Mouse (Mus musculus) liver, embryonic 14.5 days (tissue): ENCODE data around the gene Abi1. TPM values are rescaled to one million over a fixed set of nuclear protein-coding genes. Genes with fewer than 3 reads are reported as not detected.

Source experiments
- ATAC-seq: fragments of 200-750 bp; cut with Nextera tagmentation; 2 replicates; pipeline ENCODE4 v1.8.0; 2017; ENCODE audit warnings: moderate number of reproducible peaks, mild to moderate bottlenecking, moderate library complexity; ENCODE audit not compliant: insufficient read depth
- DNase-seq, 3 experiments: peaks; one replicate each; pipeline ENCODE4 v3.0.0-alpha.2; 2012 to 2013; ENCODE audit warnings: low read depth in 3 of 3, low spot score in 3 of 3
- H3K27ac ChIP-seq: fragments of 300-500 bp; sonication (generic); 2 replicates; pipeline ENCODE4 v1.5.1; 2014; ENCODE audit warnings: moderate library complexity, mild to moderate bottlenecking, control low read depth, inconsistent platforms
- H3K27me3 ChIP-seq: fragments of 300-500 bp; sonication (generic); 2 replicates; pipeline ENCODE4 v1.6.1; 2014; ENCODE audit warnings: mild to moderate bottlenecking, low read length, moderate library complexity; ENCODE audit not compliant: control insufficient read depth, insufficient read depth
- H3K36me3 ChIP-seq: fragments of 300-500 bp; sonication (generic); replicated peaks from 2 replicates; pipeline ENCODE4 v1.6.1; 2014; ENCODE audit warnings: low read depth; ENCODE audit not compliant: control insufficient read depth, insufficient read depth
- H3K4me1 ChIP-seq, 2 experiments: fragments of 200-500 bp in 1 of 2; fragments of 300-500 bp in 1 of 2; sonication (generic) in 1 of 2; replicated peaks; 2 replicates each; pipeline ENCODE4 v1.6.1; 2012 to 2014; ENCODE audit warnings: antibody characterized with exemption in 1 of 2, inconsistent platforms in 1 of 2, low read length in 1 of 2; ENCODE audit not compliant: control insufficient read depth in 2 of 2, insufficient read depth in 2 of 2
- H3K4me2 ChIP-seq: fragments of 300-500 bp; sonication (generic); 2 replicates; pipeline ENCODE4 v1.6.1; 2014; ENCODE audit warnings: low read depth, mild to moderate bottlenecking, control low read depth, moderate library complexity
- H3K4me3 ChIP-seq, 2 experiments: fragments of 200-500 bp in 1 of 2; fragments of 300-500 bp in 1 of 2; sonication (generic) in 1 of 2; 2 replicates each; pipeline ENCODE4 v1.5.1; 2012 to 2014; ENCODE audit warnings: low read depth in 2 of 2, low read length in 2 of 2, mild to moderate bottlenecking in 2 of 2, control low read depth in 1 of 2, inconsistent platforms in 1 of 2, moderate library complexity in 1 of 2; ENCODE audit not compliant: insufficient read depth in 1 of 2
- H3K9ac ChIP-seq: fragments of 300-500 bp; sonication (generic); replicated peaks from 2 replicates; pipeline ENCODE4 v1.6.1; 2014; ENCODE audit warnings: mild to moderate bottlenecking, control low read depth, moderate library complexity
- H3K9me3 ChIP-seq: fragments of 300-500 bp; sonication (generic); 2 replicates; pipeline ENCODE4 v1.6.1; 2016; ENCODE audit warnings: low read length, mixed read lengths; ENCODE audit not compliant: control insufficient read depth
- CTCF ChIP-seq: IDR thresholded peaks from 2 replicates; pipeline ENCODE4 v1.5.1; 2016; ENCODE audit warnings: antibody characterized with exemption, low read depth, control low read depth
- EP300 ChIP-seq: IDR thresholded peaks from 2 replicates; pipeline ENCODE4 v1.6.1; 2016; ENCODE audit warnings: antibody characterized with exemption, low read depth
- WGBS: fragments of 180-500 bp; shearing (Covaris S2); extraction: QIAGEN DNeasy Blood & Tissue Kit; methylation state at CpG from one replicate; pipeline ENCODE4 v1.1.7; 2014; ENCODE audit not compliant: insufficient replicate concordance; 5-methylcytosine and 5-hydroxymethylcytosine counted together
- polyA plus RNA-seq, 2 experiments: library from polyadenylated mRNA; depleted of rRNA in 1 of 2; stranded (reverse) in 1 of 2; unstranded in 1 of 2; fragments of >200 nt; fragmentation: Nextera tagmentation in 1 of 2; extraction: Ambion mirVana in 1 of 2; gene quantifications; 2 replicates each; pipeline versions ENCODE4 v1.2.1 to v1.2.3; 2012 to 2014

Gene Abi1
- polyA plus RNA-seq, 2 experiments: 14.8 to 22.4 TPM

- ATAC-seq (no peak), DNase-seq (no peak)
- whole genome bisulfite sequencing: 80% methylated on average over 3 of the region's 3 CpGs
- H3K4me2 ChIP-seq: no peak overlapping the region
- TF ChIP-seq CTCF (no peak), EP300 (no peak)
- no peaks in the 10 kb centered on the region for H3K9me3 ChIP-seq
- no peaks in the 10 kb centered on the region for H3K36me3 ChIP-seq
- H3K4me1 ChIP-seq: peaks cover 15 to 30% of the 10 kb centered on the region in 2 experiments
- no peak overlapping the region for H3K9ac ChIP-seq
- no peak overlapping the region for H3K27ac ChIP-seq
- H3K4me3 ChIP-seq: no peak overlapping the region
- H3K27me3 ChIP-seq: no peaks in the 10 kb centered on the region
Observed at GRCm38 (mm10) chr2:23023023-23023422, 17.0 kb downstream of the Abi1 start.

- Histone ChIP-seq H3K4me3 (no peak overlapping the region), H3K4me2 (peak overlapping the region; percentile 18), H3K27me3 (no peaks in the 10 kb centered on the region), H3K9me3 (no peaks in the 10 kb centered on the region), H3K9ac (no peak overlapping the region; the same call in 1 of the 2 replicates), H3K27ac (peak overlapping the region; percentile 26; the same call in 1 of the 2 replicates), H3K36me3 (no peaks in the 10 kb centered on the region), H3K4me1 (peaks cover 15 to 28% of the 10 kb centered on the region in 2 experiments)
- DNase-seq (peak; percentile 29 to 46 (median 31)), ATAC-seq (peak; percentile 80)
- TF ChIP-seq CTCF (no peak), EP300 (no peak)
- 20% methylated on average over 4 of the region's 4 CpGs for WGBS
Observed at GRCm38 (mm10) chr2:23021721-23022120, 18.3 kb downstream of the Abi1 start.

DNA sequence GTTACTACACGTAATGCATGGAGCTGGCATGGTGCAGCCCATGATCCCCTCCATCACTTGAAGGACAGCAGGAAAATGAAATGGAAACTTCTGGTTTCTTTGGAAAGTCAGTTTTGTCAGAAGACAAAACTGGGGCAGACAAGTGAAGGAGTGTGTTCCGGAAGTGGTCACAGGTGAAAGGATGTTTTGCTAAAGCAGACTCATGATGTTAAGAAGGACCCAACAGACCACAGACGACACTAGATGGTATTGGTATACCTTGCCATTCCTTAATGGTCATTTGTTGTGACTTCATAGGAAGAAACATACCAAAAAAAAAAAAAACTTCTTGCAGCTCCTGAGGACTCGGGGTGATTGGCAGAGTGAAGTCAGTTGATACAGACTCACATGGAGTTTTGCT lies 18.7 kb downstream of the Abi1 start:
- H3K9me3 ChIP-seq: no peaks in the 10 kb centered on the region
- H3K4me2 ChIP-seq: peak overlapping the region; percentile 18
- WGBS: 69% methylated on average over 4 of the region's 4 CpGs
- peaks cover 15 to 24% of the 10 kb centered on the region in 2 experiments for H3K4me1 ChIP-seq
- H3K27ac ChIP-seq: no peak overlapping the region
- no peak for DNase-seq
- no peak for TF ChIP-seq EP300
- no peak for TF ChIP-seq CTCF
- H3K36me3 ChIP-seq: no peaks in the 10 kb centered on the region
- no peaks in the 10 kb centered on the region for H3K27me3 ChIP-seq
- H3K4me3 ChIP-seq: no peak overlapping the region
- no peak overlapping the region for H3K9ac ChIP-seq
- ATAC-seq: no peak

DNA sequence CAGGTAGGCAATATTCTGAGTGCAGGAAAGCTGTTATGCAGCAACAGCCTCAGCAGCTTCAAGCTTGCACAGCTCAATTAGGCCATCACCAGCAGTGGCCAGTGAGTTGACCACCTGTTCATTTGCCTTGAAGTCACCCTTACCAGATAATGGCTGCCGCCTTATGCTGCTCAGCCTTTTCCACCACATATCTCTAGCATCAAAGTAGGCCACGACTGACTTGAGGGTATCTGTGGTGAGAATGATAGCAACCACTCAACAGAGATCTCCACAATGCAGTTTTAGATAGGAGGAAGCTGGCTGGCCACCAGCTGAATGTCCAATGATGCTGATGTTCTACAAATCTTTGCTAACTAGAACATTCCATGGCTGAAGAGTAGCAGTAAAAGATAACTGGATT lies 20.9 kb downstream of the Abi1 start:
- Histone ChIP-seq H3K4me3 (no peak overlapping the region), H3K9me3 (no peaks in the 10 kb centered on the region), H3K27ac (no peak overlapping the region), H3K27me3 (no peaks in the 10 kb centered on the region), H3K36me3 (no peaks in the 10 kb centered on the region), H3K4me2 (no peak overlapping the region), H3K9ac (no peak overlapping the region), H3K4me1 (peaks cover 15 to 24% of the 10 kb centered on the region in 2 experiments)
- DNase-seq: no peak
- ATAC-seq: no peak
- WGBS: 30% methylated on average over 2 of the region's 2 CpGs
- TF ChIP-seq CTCF (no peak), EP300 (no peak)

DNA sequence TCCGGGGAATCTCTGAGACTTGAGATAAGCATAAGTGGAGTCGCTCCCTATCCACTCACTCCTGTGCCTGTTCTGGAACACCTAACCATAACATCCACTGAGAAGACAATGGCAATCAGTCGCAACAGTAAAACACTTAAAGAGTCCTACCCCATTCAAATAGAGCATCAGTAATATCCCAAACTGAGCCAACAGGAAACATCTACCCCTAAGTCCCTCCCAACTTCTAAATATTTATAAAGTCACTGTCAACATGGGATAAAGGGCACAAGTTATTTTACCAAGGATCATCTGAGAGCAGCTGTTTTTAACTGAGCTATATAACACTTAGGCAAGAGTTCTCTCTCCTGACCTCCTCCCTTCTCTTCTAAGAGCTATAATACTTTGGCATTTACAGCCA lies 23.9 kb downstream of the Abi1 start:
- 68% methylated on average over 3 of the region's 3 CpGs for WGBS
- DNase-seq (no peak), ATAC-seq (no peak)
- no peak overlapping the region for H3K4me3 ChIP-seq
- TF ChIP-seq CTCF: no peak
- no peak for TF ChIP-seq EP300
- H3K4me1 ChIP-seq: peaks cover 2 to 9% of the 10 kb centered on the region in 2 experiments; a peak in 3 of 4 replicates
- H3K36me3 ChIP-seq: no peaks in the 10 kb centered on the region
- no peak overlapping the region for H3K4me2 ChIP-seq
- H3K9ac ChIP-seq: no peak overlapping the region
- no peaks in the 10 kb centered on the region for H3K27me3 ChIP-seq
- no peak overlapping the region for H3K27ac ChIP-seq
- H3K9me3 ChIP-seq: no peaks in the 10 kb centered on the region
